Mouse (Mus musculus): Measurements from ENCODE around the gene Cfap20. TPM values are rescaled to one million over a fixed set of nuclear protein-coding genes. Genes with fewer than 3 reads are reported as not detected.

Gene Cfap20
- polyA plus RNA-seq (2016; fragmentation: Nextera tagmentation; extraction: Ambion mirVana) = 124 and 130 TPM in 2 replicates

GRCm38 (mm10) chr8:95434686-95435439 lies at the start of gene Cfap20:
TSS of gene Cfap20 (minus strand) at chr8:95434869.
- Histone ChIP-seq H3K36me3 (no peaks in the 10 kb centered on the region), H3K4me2 (replicated peaks) (peak within 1 kb of the TSS; percentile 89), H3K27me3 (no peaks in the 10 kb centered on the region), H3K4me1 (peaks cover 38% of the 10 kb centered on the region), H3K4me3 (peak within 1 kb of the TSS; percentile 90), H3K9ac (peak within 1 kb of the TSS; percentile 93), H3K27ac (peak within 1 kb of the TSS; percentile 91), H3K9me3 (replicated peaks) (no peaks in the 10 kb centered on the region)
- peak; percentile 97 for ATAC-seq (ENCODE audit: low FRiP score)
- 1% methylated on average over 42 of the region's 51 CpGs for WGBS

GRCm38 (mm10) chr8:95470008-95470407 lies 35.3 kb upstream of the Cfap20 start:
- 98% methylated on average over 4 of the region's 4 CpGs for WGBS
- peaks cover 61% of the 10 kb centered on the region for H3K36me3 ChIP-seq
- no peaks in the 10 kb centered on the region for H3K27me3 ChIP-seq
- ATAC-seq (ENCODE audit: low FRiP score) = no peak
- no peaks in the 10 kb centered on the region for H3K4me1 ChIP-seq
- H3K9ac ChIP-seq = no peak overlapping the region
- H3K27ac ChIP-seq = no peak overlapping the region
- no peaks in the 10 kb centered on the region for H3K9me3 ChIP-seq (replicated peaks)
- H3K4me2 ChIP-seq (replicated peaks) = no peak overlapping the region
- no peak overlapping the region for H3K4me3 ChIP-seq

- Histone ChIP-seq H3K4me3 (no peak overlapping the region), H3K4me1 (no peaks in the 10 kb centered on the region), H3K9me3 (replicated peaks) (no peaks in the 10 kb centered on the region), H3K9ac (no peak overlapping the region), H3K36me3 (peaks cover 56% of the 10 kb centered on the region), H3K27ac (no peak overlapping the region), H3K4me2 (replicated peaks) (no peak overlapping the region), H3K27me3 (no peaks in the 10 kb centered on the region)
- ATAC-seq (ENCODE audit: low FRiP score) = no peak
- 93% methylated on average over 3 of the region's 3 CpGs for WGBS
Observed at GRCm38 (mm10) chr8:95468995-95469394, 34.3 kb upstream of the Cfap20 start.

GRCm38 (mm10) chr8:95466543-95466942 lies 31.9 kb upstream of the Cfap20 start:
- H3K4me3 ChIP-seq = no peak overlapping the region
- no peaks in the 10 kb centered on the region for H3K27me3 ChIP-seq
- H3K4me2 ChIP-seq (replicated peaks) = no peak overlapping the region
- H3K9ac ChIP-seq = no peak overlapping the region
- H3K27ac ChIP-seq = no peak overlapping the region
- WGBS = 94% methylated on average over 2 of the region's 2 CpGs
- no peak for ATAC-seq (ENCODE audit: low FRiP score)
- H3K4me1 ChIP-seq = no peaks in the 10 kb centered on the region
- H3K36me3 ChIP-seq = peaks cover 43% of the 10 kb centered on the region
- no peaks in the 10 kb centered on the region for H3K9me3 ChIP-seq (replicated peaks)

- Histone ChIP-seq H3K27ac (no peak overlapping the region), H3K9ac (no peak overlapping the region), H3K9me3 (replicated peaks) (no peaks in the 10 kb centered on the region), H3K4me2 (replicated peaks) (no peak overlapping the region), H3K4me1 (no peaks in the 10 kb centered on the region), H3K27me3 (no peaks in the 10 kb centered on the region), H3K4me3 (no peak overlapping the region), H3K36me3 (peaks cover 90% of the 10 kb centered on the region)
- ATAC-seq (ENCODE audit: low FRiP score) = no peak
- 79% methylated on average over 8 of the region's 8 CpGs for WGBS
Observed at GRCm38 (mm10) chr8:95452518-95452917, 17.8 kb upstream of the Cfap20 start.

GRCm38 (mm10) chr8:95450271-95450670 lies 15.6 kb upstream of the Cfap20 start:
- H3K4me1 ChIP-seq = no peaks in the 10 kb centered on the region
- no peaks in the 10 kb centered on the region for H3K9me3 ChIP-seq (replicated peaks)
- no peaks in the 10 kb centered on the region for H3K27me3 ChIP-seq
- no peak overlapping the region for H3K4me3 ChIP-seq
- peaks cover 80% of the 10 kb centered on the region for H3K36me3 ChIP-seq
- ATAC-seq (ENCODE audit: low FRiP score) = no peak
- WGBS = 94% methylated on average over 5 of the region's 5 CpGs
- H3K9ac ChIP-seq = no peak overlapping the region
- H3K27ac ChIP-seq = no peak overlapping the region
- H3K4me2 ChIP-seq (replicated peaks) = no peak overlapping the region

- Histone ChIP-seq H3K4me2 (replicated peaks) (no peak overlapping the region), H3K27ac (no peak overlapping the region), H3K9me3 (replicated peaks) (no peaks in the 10 kb centered on the region), H3K4me1 (no peaks in the 10 kb centered on the region), H3K4me3 (no peak overlapping the region), H3K27me3 (no peaks in the 10 kb centered on the region), H3K9ac (no peak overlapping the region), H3K36me3 (peaks cover 57% of the 10 kb centered on the region)
- ATAC-seq (ENCODE audit: low FRiP score) = no peak
- 92% methylated on average over 7 of the region's 7 CpGs for WGBS
Observed at GRCm38 (mm10) chr8:95447661-95448060, 13.0 kb upstream of the Cfap20 start.

GRCm38 (mm10) chr8:95445042-95445441 lies 10.4 kb upstream of the Cfap20 start:
- no peak overlapping the region for H3K4me2 ChIP-seq (replicated peaks)
- no peak for ATAC-seq (ENCODE audit: low FRiP score)

GRCm38 (mm10) chr8:95441491-95442039 lies 6.9 kb upstream of the Cfap20 start:
- H3K9me3 ChIP-seq (replicated peaks) = no peaks in the 10 kb centered on the region
- H3K36me3 ChIP-seq = peaks cover 3% of the 10 kb centered on the region; the same call in 1 of the 2 replicates
- no peak for ATAC-seq (ENCODE audit: low FRiP score)
- H3K9ac ChIP-seq = no peak overlapping the region
- no peak overlapping the region for H3K4me3 ChIP-seq
- H3K4me1 ChIP-seq = no peaks in the 10 kb centered on the region
- 59% methylated on average over 5 of the region's 5 CpGs for WGBS
- no peak overlapping the region for H3K4me2 ChIP-seq (replicated peaks)
- no peak overlapping the region for H3K27ac ChIP-seq
- H3K27me3 ChIP-seq = no peaks in the 10 kb centered on the region

More at GRCm38 (mm10) chr8:95445042-95445441, 10.4 kb upstream of the Cfap20 start:
- Histone ChIP-seq H3K9ac (no peak overlapping the region), H3K27me3 (no peaks in the 10 kb centered on the region), H3K4me3 (no peak overlapping the region), H3K4me1 (no peaks in the 10 kb centered on the region), H3K9me3 (replicated peaks) (no peaks in the 10 kb centered on the region), H3K36me3 (peaks cover 36% of the 10 kb centered on the region), H3K27ac (no peak overlapping the region)
- 96% methylated on average over 4 of the region's 4 CpGs for whole genome bisulfite sequencing

- 89% methylated on average over 5 of the region's 5 CpGs for WGBS
- Histone ChIP-seq H3K9ac (no peak overlapping the region), H3K9me3 (replicated peaks) (no peaks in the 10 kb centered on the region), H3K4me2 (replicated peaks) (no peak overlapping the region), H3K36me3 (no peaks in the 10 kb centered on the region), H3K4me3 (no peak overlapping the region), H3K27me3 (no peaks in the 10 kb centered on the region), H3K4me1 (no peaks in the 10 kb centered on the region), H3K27ac (no peak overlapping the region)
- ATAC-seq (ENCODE audit: low FRiP score) = no peak
Observed at GRCm38 (mm10) chr8:95440168-95440709, 5.6 kb upstream of the Cfap20 start.

GRCm38 (mm10) chr8:95439421-95439820 lies 4.8 kb upstream of the Cfap20 start:
- no peak for ATAC-seq (ENCODE audit: low FRiP score)
- no peaks in the 10 kb centered on the region for H3K9me3 ChIP-seq (replicated peaks)
- no peaks in the 10 kb centered on the region for H3K27me3 ChIP-seq
- 93% methylated on average over 2 of the region's 2 CpGs for WGBS
- no peaks in the 10 kb centered on the region for H3K4me1 ChIP-seq
- H3K27ac ChIP-seq = no peak overlapping the region
- H3K4me2 ChIP-seq (replicated peaks) = no peak overlapping the region
- H3K9ac ChIP-seq = no peak overlapping the region
- H3K4me3 ChIP-seq = no peak overlapping the region
- no peaks in the 10 kb centered on the region for H3K36me3 ChIP-seq

GRCm38 (mm10) chr8:95437341-95437992 lies 2.8 kb upstream of the Cfap20 start:
- H3K27ac ChIP-seq = no peak overlapping the region
- no peak overlapping the region for H3K4me2 ChIP-seq (replicated peaks)
- no peaks in the 10 kb centered on the region for H3K27me3 ChIP-seq
- no peaks in the 10 kb centered on the region for H3K36me3 ChIP-seq
- no peak overlapping the region for H3K4me3 ChIP-seq
- H3K4me1 ChIP-seq = peaks cover 15% of the 10 kb centered on the region
- WGBS = 65% methylated on average over 5 of the region's 5 CpGs
- no peak overlapping the region for H3K9ac ChIP-seq
- no peaks in the 10 kb centered on the region for H3K9me3 ChIP-seq (replicated peaks)
- ATAC-seq (ENCODE audit: low FRiP score) = no peak

Measured in hindbrain, embryonic 12.5 days (tissue).